Mouse (Mus musculus) megakaryocyte, adult 5-6 weeks (primary cell): ENCODE measurements around the gene Slc25a3. TPM values are rescaled to one million over a fixed set of nuclear protein-coding genes. Genes with fewer than 3 reads are reported as not detected.

Experiments
- ATAC-seq: 2 replicates; pipeline ENCODE4 v1.8.0; 2016; ENCODE audit warnings: mild to moderate bottlenecking, inconsistent platforms; ENCODE audit not compliant: poor library complexity, severe bottlenecking
- total RNA-seq, 2 experiments: library from RNA; stranded (forward) in 1 of 2; stranded (reverse) in 1 of 2; fragments of 153-499, 151-499 nt in 1 of 2; fragments of 221-1000, 200-1000 nt in 1 of 2; gene quantifications; 2 replicates each; pipeline versions ENCODE4 v1.2.3 to v1.2.4; 2015 to 2017

Slc25a3 gene
- total RNA-seq (2015) (402 and 461 TPM in 2 replicates), total RNA-seq (2017) (143 and 163 TPM in 2 replicates)

GRCm38 (mm10) chr10:91123828-91124822 is at the start of gene Slc25a3:
Gene Slc25a3, minus strand, starts transcription at chr10:91124059.
- ATAC-seq, result peak; percentile 97

GRCm38 (mm10) chr10:91172329-91173100 is 48.7 kb upstream of the Slc25a3 start:
- ATAC-seq, result no peak

- peak; percentile 80 for ATAC-seq
Measured at GRCm38 (mm10) chr10:91171455-91172328, 47.8 kb upstream of the Slc25a3 start.

- no peak for ATAC-seq
Measured at GRCm38 (mm10) chr10:91171041-91171440, 47.2 kb upstream of the Slc25a3 start.

- ATAC-seq, result peak; percentile 69
Measured at GRCm38 (mm10) chr10:91170143-91170941, 46.5 kb upstream of the Slc25a3 start.

GRCm38 (mm10) chr10:91169414-91170065 is 45.7 kb upstream of the Slc25a3 start:
- no peak for ATAC-seq

- ATAC-seq, result no peak
Measured at GRCm38 (mm10) chr10:91167352-91167751, 43.5 kb upstream of the Slc25a3 start.

- ATAC-seq, result peak; percentile 38
Measured at GRCm38 (mm10) chr10:91166890-91167289, 43.0 kb upstream of the Slc25a3 start.

GRCm38 (mm10) chr10:91165850-91166249 is 42.0 kb upstream of the Slc25a3 start:
- ATAC-seq, result no peak

GRCm38 (mm10) chr10:91164491-91164890 is 40.6 kb upstream of the Slc25a3 start:
- ATAC-seq, result no peak

GRCm38 (mm10) chr10:91162511-91163163 is 38.8 kb upstream of the Slc25a3 start:
- ATAC-seq, result no peak

GRCm38 (mm10) chr10:91162077-91162476 is 38.2 kb upstream of the Slc25a3 start:
- no peak for ATAC-seq

- ATAC-seq, result no peak
Measured at GRCm38 (mm10) chr10:91161006-91161405, 37.1 kb upstream of the Slc25a3 start.

- no peak for ATAC-seq
Measured at GRCm38 (mm10) chr10:91158442-91158841, 34.6 kb upstream of the Slc25a3 start.

GRCm38 (mm10) chr10:91156338-91156737 is 32.5 kb upstream of the Slc25a3 start:
- ATAC-seq, result no peak

- ATAC-seq, result no peak
Measured at GRCm38 (mm10) chr10:91153894-91154503, 30.1 kb upstream of the Slc25a3 start.

- ATAC-seq, result no peak
Measured at GRCm38 (mm10) chr10:91145413-91145812, 21.6 kb upstream of the Slc25a3 start.
